Mouse (Mus musculus): ENCODE data around the gene Dlg4. TPM values are rescaled to one million over a fixed set of nuclear protein-coding genes. Genes with fewer than 3 reads are reported as not detected.

The Dlg4 gene
- total and polyA plus RNA-seq, 3 experiments = 6.5 to 24.7 TPM; not detected in 1

GRCm38 (mm10) chr11:70013408-70013807 is 3.3 kb upstream of the Dlg4 start:
- TF ChIP-seq USF1 (IDR thresholded peaks at IDR 0.05; ENCODE audit: low read depth, low read length) (no peak), GABPA (IDR thresholded peaks at IDR 0.05; ENCODE audit: low read depth, low read length) (no peak), JUND (IDR thresholded peaks at IDR 0.05; ENCODE audit: low read depth, low read length) (no peak), NRF1 (IDR thresholded peaks at IDR 0.05; ENCODE audit: insufficient read depth, low read depth, low read length, poor library complexity, severe bottlenecking) (no peak), CHD2 (IDR thresholded peaks at IDR 0.05; ENCODE audit: low read length) (no peak), ZKSCAN1 (IDR thresholded peaks at IDR 0.05; ENCODE audit: low read depth, low read length) (no peak), MAZ (IDR thresholded peaks at IDR 0.05; ENCODE audit: low read depth, low read length) (no peak), HCFC1 (IDR thresholded peaks at IDR 0.05; ENCODE audit: low read depth, low read length) (no peak), CHD1 (IDR thresholded peaks at IDR 0.05; ENCODE audit: low read depth, low read length) (no peak), TBP (IDR thresholded peaks at IDR 0.05; ENCODE audit: low read depth, low read length) (no peak), MXI1 (IDR thresholded peaks at IDR 0.05; ENCODE audit: low read depth, low read length) (no peak), KAT2A (conservative IDR thresholded peaks at IDR 0.05; ENCODE audit: low read depth, low read length) (no peak), SMC3 (IDR thresholded peaks at IDR 0.05; ENCODE audit: low read depth, low read length) (no peak), ETS1 (IDR thresholded peaks at IDR 0.05; ENCODE audit: low read depth, low read length) (no peak), POLR2AphosphoS5 (IDR thresholded peaks at IDR 0.05; ENCODE audit: borderline replicate concordance, low read depth, low read length) (no peak), MAX (IDR thresholded peaks at IDR 0.05; ENCODE audit: low read length) (no peak), GATA1 (IDR thresholded peaks at IDR 0.05; ENCODE audit: low read depth, low read length) (no peak), USF2 (IDR thresholded peaks at IDR 0.05; ENCODE audit: borderline replicate concordance in 1 of 2, insufficient read depth in 1 of 2, low read depth in 1 of 2, low read length in 2 of 2) (no peak), RCOR1 (IDR thresholded peaks at IDR 0.05; ENCODE audit: low read depth, low read length) (no peak)
- Histone ChIP-seq H3K27ac (ENCODE audit: control insufficient read depth, low read depth, low read length) (no peak overlapping the region), H3K9me3 (replicated peaks; ENCODE audit: insufficient read depth, low read length) (no peaks in the 10 kb centered on the region), H3K27me3 (ENCODE audit: control insufficient read depth in 1 of 2, insufficient read depth in 2 of 2, low read length in 2 of 2) (no peaks in the 10 kb centered on the region), H3K9ac (ENCODE audit: control insufficient read depth, low read depth, low read length, poor library complexity, severe bottlenecking) (no peak overlapping the region), H3K36me3 (ENCODE audit: control insufficient read depth in 1 of 2, insufficient read depth in 2 of 2, low read length in 2 of 2) (peaks cover 3 to 21% of the 10 kb centered on the region in 2 experiments), H3K79me2 (ENCODE audit: control insufficient read depth, insufficient read depth, low read length, poor library complexity) (peaks cover 5% of the 10 kb centered on the region), H3K4me3 (ENCODE audit: control insufficient read depth in 1 of 2, insufficient read depth in 1 of 2, low read depth in 2 of 2, low read length in 2 of 2) (no peak overlapping the region), H3K4me1 (ENCODE audit: control insufficient read depth in 1 of 2, insufficient read depth in 2 of 2, low read length in 2 of 2) (peaks cover 6 to 20% of the 10 kb centered on the region in 2 experiments)
- no peak for DNase-seq (ENCODE audit: low read depth, low spot score)

- no peak overlapping the region for H3K4me3 ChIP-seq (ENCODE audit: control insufficient read depth in 1 of 2, insufficient read depth in 1 of 2, low read depth in 2 of 2, low read length in 2 of 2)
- H3K79me2 ChIP-seq (ENCODE audit: control insufficient read depth, insufficient read depth, low read length, poor library complexity) = peaks cover 12% of the 10 kb centered on the region
- TF ChIP-seq POLR2AphosphoS5 (IDR thresholded peaks at IDR 0.05; ENCODE audit: borderline replicate concordance, low read depth, low read length) (no peak), EP300 (IDR thresholded peaks at IDR 0.05; ENCODE audit: low read depth in 1 of 2, low read length in 2 of 2) (no peak), POLR2AphosphoS2 (IDR thresholded peaks at IDR 0.05; ENCODE audit: low read length) (no peak), TAL1 (IDR thresholded peaks at IDR 0.05; ENCODE audit: low read length) (no peak), USF1 (IDR thresholded peaks at IDR 0.05; ENCODE audit: low read depth, low read length) (no peak), SIN3A (IDR thresholded peaks at IDR 0.05; ENCODE audit: low read length) (no peak), MAZ (IDR thresholded peaks at IDR 0.05; ENCODE audit: low read depth, low read length) (no peak), MXI1 (IDR thresholded peaks at IDR 0.05; ENCODE audit: low read depth, low read length) (no peak), MAFK (IDR thresholded peaks at IDR 0.05; ENCODE audit: borderline replicate concordance, low read depth, low read length) (no peak), E2F4 (IDR thresholded peaks at IDR 0.05; ENCODE audit: borderline replicate concordance, low read depth, low read length) (no peak), BHLHE40 (IDR thresholded peaks at IDR 0.05; ENCODE audit: borderline replicate concordance, low read depth, low read length) (no peak), ZKSCAN1 (IDR thresholded peaks at IDR 0.05; ENCODE audit: low read depth, low read length) (no peak), HCFC1 (IDR thresholded peaks at IDR 0.05; ENCODE audit: low read depth, low read length) (no peak), TBP (IDR thresholded peaks at IDR 0.05; ENCODE audit: low read depth, low read length) (no peak)
- no peaks in the 10 kb centered on the region for H3K9me3 ChIP-seq (replicated peaks; ENCODE audit: insufficient read depth, low read length)
- no peak overlapping the region for H3K9ac ChIP-seq (ENCODE audit: control insufficient read depth, low read depth, low read length, poor library complexity, severe bottlenecking)
- no peak for DNase-seq (ENCODE audit: low read depth, low spot score)
- H3K4me1 ChIP-seq (ENCODE audit: control insufficient read depth in 1 of 2, insufficient read depth in 2 of 2, low read length in 2 of 2) = peaks cover 6 to 24% of the 10 kb centered on the region in 2 experiments
- no peaks in the 10 kb centered on the region for H3K27me3 ChIP-seq (ENCODE audit: control insufficient read depth in 1 of 2, insufficient read depth in 2 of 2, low read length in 2 of 2)
- H3K36me3 ChIP-seq (ENCODE audit: control insufficient read depth in 1 of 2, insufficient read depth in 2 of 2, low read length in 2 of 2) = peaks cover 0 to 25% of the 10 kb centered on the region in 2 experiments; a peak in 3 of 4 replicates
- no peak overlapping the region for H3K27ac ChIP-seq (ENCODE audit: control insufficient read depth, low read depth, low read length)
These were observed 2.7 kb upstream of the Dlg4 start for GRCm38 (mm10) chr11:70014051-70014450.

All from MEL (cell line).